Mouse (Mus musculus) mouse embryonic stem cell (cell line): ENCODE measurements around the gene Elp6.

Experiments used
- in situ Hi-C, 2 experiments: fragments of 300-500 bp; cut with MboI; formaldehyde crosslinking; loops; 1 replicate in 1 of 2; 3 replicates in 1 of 2; pipeline ENCODE4 v1.14.3; 2019 to 2020; ENCODE audit warnings: low sequenced_read_pairs in 2 of 2, low pct_unique_long_range_greater_than_20kb in 1 of 2, mixed read lengths in 1 of 2; ENCODE audit not compliant: unreplicated experiment in 1 of 2

Elp6 gene

GRCm38 (mm10) chr9:110345057-110345739 lies 40.2 kb downstream of the Elp6 start:
- in situ Hi-C loops = no loop called here

DNA sequence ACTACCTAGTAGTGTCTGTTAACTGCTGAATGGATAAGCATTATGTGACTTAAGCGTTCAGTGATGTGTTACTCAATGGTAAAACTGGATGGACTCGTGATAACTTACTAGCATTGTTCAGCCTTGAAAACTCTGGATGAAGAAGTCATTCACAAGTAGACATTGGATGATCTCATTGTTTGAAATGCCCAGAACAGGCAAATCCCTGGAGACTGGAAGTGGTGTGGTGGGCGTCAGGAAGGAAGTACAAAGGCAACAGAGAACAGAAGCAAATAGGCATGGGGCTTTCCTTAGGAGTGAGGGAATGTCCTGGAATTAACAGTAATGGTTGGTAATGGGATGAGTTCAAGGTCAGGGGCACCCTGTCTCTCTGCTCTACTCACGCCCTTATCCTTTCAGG lies 43.9 kb downstream of the Elp6 start:
- in situ Hi-C loops = no loop called here

DNA sequence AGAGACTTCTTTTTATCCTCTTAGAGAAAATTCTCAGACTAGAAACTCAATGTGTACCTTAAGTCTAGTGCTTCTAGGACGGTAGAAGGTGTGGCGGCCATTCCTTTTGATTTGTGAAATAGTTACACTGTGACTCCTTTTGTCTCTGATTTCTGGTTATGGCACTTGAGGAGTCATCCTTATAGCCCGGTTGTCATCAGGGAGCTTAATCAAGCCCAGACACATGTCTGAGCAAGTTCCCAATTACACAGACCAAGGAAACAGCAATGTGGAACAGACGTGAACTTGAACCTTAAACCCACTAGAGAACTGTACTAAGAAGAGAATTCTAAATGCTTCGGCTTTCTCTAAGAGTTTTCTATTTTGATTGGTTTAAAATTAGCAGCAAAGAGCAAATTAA lies 45.2 kb downstream of the Elp6 start:
- in situ Hi-C loops = no loop called here

GRCm38 (mm10) chr9:110350612-110351011 lies 45.6 kb downstream of the Elp6 start:
- in situ Hi-C loops = no loop called here

- in situ Hi-C loops = no loop called here
Observed at GRCm38 (mm10) chr9:110351350-110351749, 46.4 kb downstream of the Elp6 start.

GRCm38 (mm10) chr9:110351932-110352632 lies 47.1 kb downstream of the Elp6 start:
- in situ Hi-C loops = no loop called here

- in situ Hi-C loops = no loop called here
Observed at GRCm38 (mm10) chr9:110358341-110358740, 53.4 kb downstream of the Elp6 start.

GRCm38 (mm10) chr9:110361299-110361698 lies 56.3 kb downstream of the Elp6 start:
- in situ Hi-C loops = no loop called here

DNA sequence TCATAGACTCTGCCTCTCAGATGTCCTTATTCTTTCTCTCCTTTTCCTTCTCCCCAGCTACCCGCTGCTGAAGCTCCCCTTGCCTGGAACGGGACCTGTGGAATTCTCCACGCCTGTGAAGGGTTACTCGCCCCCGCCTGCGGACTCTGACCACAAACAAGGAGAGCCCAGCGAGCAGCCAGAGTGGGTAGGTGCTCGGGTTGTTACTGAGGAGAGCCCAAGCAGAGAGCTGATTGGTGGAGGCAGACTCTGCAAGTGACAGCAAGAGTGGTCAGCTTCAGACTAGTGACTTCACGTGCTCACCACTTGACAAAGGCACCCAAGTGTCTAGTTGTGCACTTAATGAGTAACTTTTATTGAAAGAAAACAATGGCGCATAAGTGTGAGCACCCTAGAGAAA lies 57.4 kb downstream of the Elp6 start:
- in situ Hi-C loops = no loop called here

DNA sequence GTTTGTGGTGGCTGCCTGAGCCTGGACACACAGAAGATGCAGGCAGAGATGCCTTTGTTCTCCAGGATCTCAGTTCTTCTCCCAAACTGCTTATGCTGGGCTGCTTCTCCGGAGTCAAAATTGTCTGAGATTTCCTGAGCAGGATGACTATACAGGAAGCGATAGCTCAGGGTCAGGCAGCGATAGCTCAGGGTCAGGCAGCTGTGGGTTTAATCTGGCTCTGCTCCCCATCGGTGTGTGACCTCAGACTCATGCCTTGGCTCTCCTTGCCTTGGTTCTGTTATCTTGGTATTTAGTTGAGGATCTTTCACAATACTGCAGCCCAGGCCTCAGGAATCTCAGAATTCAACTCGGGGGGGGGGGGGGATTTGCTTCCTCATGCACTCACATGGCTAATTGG lies 61.8 kb downstream of the Elp6 start:
- in situ Hi-C loops = no loop called here

- in situ Hi-C loops = no loop called here
Observed at GRCm38 (mm10) chr9:110369860-110370259, 64.9 kb downstream of the Elp6 start.
